Mouse (Mus musculus): ENCODE measurements around the gene Wdpcp.

DNA sequence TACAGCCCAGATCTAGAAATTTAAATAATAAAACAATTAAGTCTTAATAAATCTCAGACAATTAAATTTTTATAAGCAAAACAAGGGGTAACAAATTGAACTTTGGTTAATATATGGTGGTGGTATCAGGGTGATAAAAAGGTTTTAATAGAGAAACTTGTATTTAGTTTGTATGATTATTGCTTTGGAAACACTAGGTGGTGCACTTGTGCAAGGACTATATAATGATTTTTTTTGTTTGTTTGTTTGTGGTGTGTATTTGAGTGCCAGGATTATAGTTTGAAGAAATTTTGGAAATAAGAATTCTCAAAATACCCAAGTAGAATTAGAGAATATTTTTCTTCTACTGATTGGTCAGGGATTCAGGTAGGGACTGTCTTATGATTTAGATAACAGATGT, 43.9 kb downstream of the Wdpcp start:
- TF ChIP-seq POLR2A (IDR thresholded peaks at IDR 0.05; ENCODE audit: insufficient read depth, low read depth, low read length) (no peak), CTCF (IDR thresholded peaks at IDR 0.05; ENCODE audit: insufficient read depth, low read depth, low read length) (no peak)

All from olfactory bulb, adult 2 months (tissue).